Mouse (Mus musculus): ENCODE measurements around the gene Lipe. TPM values are rescaled to one million over a fixed set of nuclear protein-coding genes. Genes with fewer than 3 reads are reported as not detected.
A peak's percentile ranks its signal among the peaks of the same experiment; 100 is the strongest.

The Lipe gene
- total and polyA plus RNA-seq, 2 experiments from 2014 or later, result 19.3 to 31.1 TPM

DNA sequence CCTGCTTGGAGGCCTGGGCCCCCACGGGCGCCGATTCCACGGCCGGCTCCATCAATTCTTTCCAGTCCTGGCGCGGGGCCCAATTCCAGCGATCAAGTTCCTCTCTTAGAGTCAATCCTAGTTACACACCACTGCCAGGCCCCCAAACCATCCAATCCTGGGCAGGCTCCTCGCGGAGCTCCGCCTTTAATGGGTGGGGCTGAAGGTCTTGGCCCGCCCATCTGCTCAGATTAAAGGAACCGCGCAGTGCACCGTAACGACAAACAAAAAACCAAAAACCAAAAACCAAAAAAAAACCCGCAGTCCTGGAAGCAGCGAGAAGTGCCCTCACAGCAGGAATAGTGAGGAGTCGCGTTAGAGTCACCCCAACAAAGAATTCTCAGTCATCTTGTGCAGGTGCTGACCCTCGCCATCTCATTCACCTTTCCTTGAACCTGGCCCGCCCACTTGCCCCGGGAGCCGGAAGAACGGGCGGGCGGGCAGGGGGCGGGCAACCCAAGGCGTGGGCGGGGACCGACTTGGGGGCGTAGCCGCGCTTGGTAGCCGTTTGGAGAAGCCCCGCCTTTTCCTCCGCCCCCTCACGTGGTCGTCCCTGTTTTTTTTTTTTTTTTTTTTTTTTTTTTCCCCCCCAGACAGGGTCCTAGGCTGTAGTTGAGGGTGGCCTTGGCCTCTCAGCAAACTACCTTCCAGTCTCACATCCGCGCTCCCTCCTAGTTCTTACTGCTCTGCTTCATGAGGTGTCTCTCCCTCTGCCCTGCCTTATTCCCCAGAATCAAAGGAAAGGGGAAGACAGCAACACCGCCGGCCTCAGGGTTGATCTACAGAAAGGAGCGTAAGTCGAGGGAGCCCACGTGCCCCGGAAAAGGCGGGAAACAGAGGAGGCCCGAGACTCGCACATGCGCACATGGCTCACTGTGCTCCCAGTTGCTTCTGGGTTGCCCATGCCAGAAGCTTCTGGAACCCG, 2.7 kb downstream of the Lipe start:
- 7% methylated on average over 48 of the region's 52 CpGs for WGBS
- peak; percentile 98 for ATAC-seq (ENCODE audit: insufficient read depth, low read depth)

DNA sequence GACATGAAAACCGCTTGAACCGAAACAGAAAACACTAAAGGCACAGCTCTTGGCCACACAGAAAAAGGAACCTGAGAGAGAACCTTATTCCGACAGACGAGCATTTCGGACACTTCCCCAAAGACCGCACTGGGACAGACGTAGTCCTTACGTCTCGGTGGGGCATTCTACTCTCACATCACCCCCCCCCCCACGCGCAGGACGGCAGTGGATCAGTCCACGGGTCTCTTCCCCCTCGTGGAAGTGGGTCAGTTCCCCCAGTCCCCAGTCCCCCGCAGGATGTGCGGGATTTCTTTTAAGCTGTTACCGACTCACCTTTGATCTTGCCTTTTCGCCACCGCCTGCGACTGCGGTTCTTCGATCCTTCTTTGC, 3.3 kb downstream of the Lipe start:
- peak; percentile 19; the same call in 1 of the 2 replicates for ATAC-seq (ENCODE audit: insufficient read depth, low read depth)
- H3K4me1 ChIP-seq (ENCODE audit: control insufficient read depth, insufficient read depth), result peaks cover 28% of the 10 kb centered on the region
- peak overlapping the region; percentile 72 for H3K27ac ChIP-seq (ENCODE audit: low read depth)
- DNase-seq (ENCODE audit: low spot score), result no peak
- no peaks in the 10 kb centered on the region for H3K9me3 ChIP-seq (replicated peaks; ENCODE audit: control insufficient read depth, low read length)
- peak overlapping the region; percentile 89 for H3K4me2 ChIP-seq (ENCODE audit: low read depth, low read length)
- H3K36me3 ChIP-seq (replicated peaks; ENCODE audit: control insufficient read depth, insufficient read depth, low read length), result no peaks in the 10 kb centered on the region
- WGBS, result 0% methylated on average over 22 of the region's 22 CpGs
- H3K27me3 ChIP-seq (ENCODE audit: control insufficient read depth, insufficient read depth, low read length), result no peaks in the 10 kb centered on the region
- TF ChIP-seq CTCF (IDR thresholded peaks at IDR 0.05; ENCODE audit: low read depth) (no peak), EP300 (IDR thresholded peaks at IDR 0.05; ENCODE audit: low read depth) (no peak)
- H3K9ac ChIP-seq (replicated peaks; ENCODE audit: low read depth, low read length), result peak overlapping the region; percentile 76
- H3K4me3 ChIP-seq (ENCODE audit: low read depth, low read length), result peak overlapping the region; percentile 81

More for the DNA sequence above, 2.7 kb downstream of the Lipe start:
- Histone ChIP-seq H3K9me3 (replicated peaks; ENCODE audit: control insufficient read depth, low read length) (no peaks in the 10 kb centered on the region), H3K4me3 (ENCODE audit: low read depth, low read length) (peak overlapping the region; percentile 81), H3K27ac (ENCODE audit: low read depth) (peak overlapping the region; percentile 72), H3K4me2 (ENCODE audit: low read depth, low read length) (peak overlapping the region; percentile 89), H3K27me3 (ENCODE audit: control insufficient read depth, insufficient read depth, low read length) (no peaks in the 10 kb centered on the region), H3K9ac (replicated peaks; ENCODE audit: low read depth, low read length) (peak overlapping the region; percentile 76), H3K4me1 (ENCODE audit: control insufficient read depth, insufficient read depth) (peaks cover 21% of the 10 kb centered on the region), H3K36me3 (replicated peaks; ENCODE audit: control insufficient read depth, insufficient read depth, low read length) (no peaks in the 10 kb centered on the region)
- TF ChIP-seq CTCF (IDR thresholded peaks at IDR 0.05; ENCODE audit: low read depth), result 0 out of 2 replicates have a peak, but pooled peaks have one; percentile 1
- no peak for TF ChIP-seq EP300 (IDR thresholded peaks at IDR 0.05; ENCODE audit: low read depth)
- peak; percentile 95 for DNase-seq (ENCODE audit: low spot score)

DNA sequence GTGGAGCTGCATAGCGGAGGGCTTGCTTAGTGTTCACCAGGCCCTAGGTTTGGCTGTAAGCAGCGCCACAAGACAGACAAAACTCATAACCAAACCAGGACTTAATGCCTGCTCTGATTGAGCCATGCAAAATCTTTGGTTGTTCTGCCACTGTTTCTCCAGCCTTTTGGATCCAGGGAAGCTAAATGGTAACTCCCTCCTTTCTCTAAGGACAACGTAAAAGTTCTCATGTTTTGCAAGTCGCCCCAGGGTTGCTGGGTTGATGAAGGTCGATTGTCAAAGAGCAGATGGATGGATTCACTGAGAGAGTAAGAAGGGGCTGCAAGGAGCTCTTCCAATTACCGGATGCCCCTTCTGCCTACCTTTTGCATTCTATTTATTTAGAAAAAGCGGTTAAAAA, 3.8 kb downstream of the Lipe start:
- no peak for ATAC-seq (ENCODE audit: insufficient read depth, low read depth)
- H3K9ac ChIP-seq (replicated peaks; ENCODE audit: low read depth, low read length), result peak overlapping the region; percentile 76
- DNase-seq (ENCODE audit: low spot score), result no peak
- TF ChIP-seq EP300 (IDR thresholded peaks at IDR 0.05; ENCODE audit: low read depth) (no peak), CTCF (IDR thresholded peaks at IDR 0.05; ENCODE audit: low read depth) (no peak)
- H3K4me1 ChIP-seq (ENCODE audit: control insufficient read depth, insufficient read depth), result peaks cover 32% of the 10 kb centered on the region
- whole genome bisulfite sequencing, result 13% methylated on average over 7 of the region's 7 CpGs
- no peaks in the 10 kb centered on the region for H3K36me3 ChIP-seq (replicated peaks; ENCODE audit: control insufficient read depth, insufficient read depth, low read length)
- H3K27ac ChIP-seq (ENCODE audit: low read depth), result peak overlapping the region; percentile 72
- H3K9me3 ChIP-seq (replicated peaks; ENCODE audit: control insufficient read depth, low read length), result no peaks in the 10 kb centered on the region
- H3K4me3 ChIP-seq (ENCODE audit: low read depth, low read length), result peak overlapping the region; percentile 81
- no peaks in the 10 kb centered on the region for H3K27me3 ChIP-seq (ENCODE audit: control insufficient read depth, insufficient read depth, low read length)
- H3K4me2 ChIP-seq (ENCODE audit: low read depth, low read length), result peak overlapping the region; percentile 89

DNA sequence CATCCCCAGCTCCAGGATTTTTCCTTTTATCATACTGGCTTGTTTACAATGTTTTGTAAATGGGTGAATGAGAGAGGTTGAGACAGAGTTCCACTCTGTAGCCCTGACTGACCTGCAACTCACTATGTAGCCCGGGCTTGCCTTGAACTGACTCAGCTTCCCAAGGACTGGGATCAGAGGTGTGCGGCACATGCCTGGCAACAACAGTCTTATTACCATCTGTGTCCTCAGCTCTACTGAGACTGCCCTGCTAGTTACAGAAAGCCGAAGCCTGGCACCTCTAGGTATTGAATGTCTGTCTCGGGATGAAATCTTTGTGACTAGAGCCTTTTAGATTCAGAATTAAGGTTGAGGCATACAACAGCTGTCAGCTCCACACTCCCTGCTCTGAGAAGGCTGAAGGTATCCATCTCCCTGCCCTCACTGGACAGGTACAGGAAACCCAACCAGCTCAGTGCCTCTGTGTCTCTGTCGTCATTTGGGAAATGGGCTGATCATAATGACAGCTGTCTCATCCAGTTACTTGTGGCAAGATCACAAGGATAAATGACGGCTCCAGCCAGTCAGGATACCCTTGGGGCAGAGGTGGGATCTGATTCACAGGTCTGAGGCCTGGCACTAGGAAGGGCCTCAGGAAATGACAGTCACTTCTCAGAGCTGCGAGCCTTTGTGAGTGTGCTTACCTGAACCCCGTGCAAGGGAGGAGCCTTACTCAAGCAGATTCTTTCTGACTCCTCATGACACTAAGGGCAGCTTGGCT, 4.9 kb downstream of the Lipe start:
- no peak overlapping the region for H3K27ac ChIP-seq (ENCODE audit: low read depth)
- no peak for DNase-seq (ENCODE audit: low spot score)
- no peak for ATAC-seq (ENCODE audit: insufficient read depth, low read depth)
- H3K27me3 ChIP-seq (ENCODE audit: control insufficient read depth, insufficient read depth, low read length), result no peaks in the 10 kb centered on the region
- H3K9ac ChIP-seq (replicated peaks; ENCODE audit: low read depth, low read length), result no peak overlapping the region
- WGBS, result 72% methylated on average over 8 of the region's 8 CpGs
- no peaks in the 10 kb centered on the region for H3K9me3 ChIP-seq (replicated peaks; ENCODE audit: control insufficient read depth, low read length)
- peak overlapping the region; percentile 81; the same call in 1 of the 2 replicates for H3K4me3 ChIP-seq (ENCODE audit: low read depth, low read length)
- TF ChIP-seq EP300 (IDR thresholded peaks at IDR 0.05; ENCODE audit: low read depth), result no peak
- H3K4me2 ChIP-seq (ENCODE audit: low read depth, low read length), result peak overlapping the region; percentile 89
- H3K36me3 ChIP-seq (replicated peaks; ENCODE audit: control insufficient read depth, insufficient read depth, low read length), result no peaks in the 10 kb centered on the region
- H3K4me1 ChIP-seq (ENCODE audit: control insufficient read depth, insufficient read depth), result peaks cover 39% of the 10 kb centered on the region

DNA sequence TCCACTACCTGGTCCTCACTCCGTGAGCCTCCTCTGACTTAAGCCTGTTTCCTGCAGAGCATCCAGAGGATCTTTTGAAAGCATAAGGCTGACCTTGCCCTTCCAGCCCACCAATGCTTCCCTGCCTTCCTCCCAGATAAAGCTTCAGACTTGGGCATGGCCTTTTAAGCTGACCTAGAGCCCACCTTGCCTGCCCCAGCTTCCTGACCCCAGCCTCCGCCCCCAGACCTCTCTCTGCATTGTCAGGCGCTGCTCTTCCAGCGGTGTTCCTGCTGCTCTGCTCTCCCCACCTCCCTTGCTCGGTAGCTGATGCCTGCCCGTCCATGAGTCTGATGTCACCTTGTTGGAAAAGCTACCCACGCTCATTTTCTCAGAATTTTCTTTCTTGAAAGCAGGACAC, 5.7 kb downstream of the Lipe start:
- Histone ChIP-seq H3K27me3 (ENCODE audit: control insufficient read depth, insufficient read depth, low read length) (no peaks in the 10 kb centered on the region), H3K27ac (ENCODE audit: low read depth) (no peak overlapping the region), H3K4me1 (ENCODE audit: control insufficient read depth, insufficient read depth) (peaks cover 45% of the 10 kb centered on the region), H3K4me2 (ENCODE audit: low read depth, low read length) (no peak overlapping the region), H3K9me3 (replicated peaks; ENCODE audit: control insufficient read depth, low read length) (no peaks in the 10 kb centered on the region), H3K36me3 (replicated peaks; ENCODE audit: control insufficient read depth, insufficient read depth, low read length) (peaks cover 6% of the 10 kb centered on the region), H3K4me3 (ENCODE audit: low read depth, low read length) (no peak overlapping the region), H3K9ac (replicated peaks; ENCODE audit: low read depth, low read length) (no peak overlapping the region)
- WGBS, result 63% methylated on average over 7 of the region's 7 CpGs
- TF ChIP-seq CTCF (IDR thresholded peaks at IDR 0.05; ENCODE audit: low read depth) (no peak), EP300 (IDR thresholded peaks at IDR 0.05; ENCODE audit: low read depth) (no peak)
- DNase-seq (ENCODE audit: low spot score) (no peak), ATAC-seq (ENCODE audit: insufficient read depth, low read depth) (no peak)
